Mouse (Mus musculus): ENCODE measurements around the gene Lysmd4. TPM values are rescaled to one million over a fixed set of nuclear protein-coding genes. Genes with fewer than 3 reads are reported as not detected.

Gene Lysmd4
- polyA plus RNA-seq (2017; shearing (Covaris generic)), result 11.1 TPM

GRCm38 (mm10) chr7:67222220-67222862 lies at the start of gene Lysmd4:
TSS of gene Lysmd4 (plus strand) at chr7:67222544.

Other genes starting within 250 kb of the Lysmd4 start
- gene Mef2a, start 150.3 kb downstream of the Lysmd4 start, polyA plus RNA-seq (2017; shearing (Covaris generic)), result 13.8 TPM